8 mouse cellular contexts compared by ENCODE assay signal in the genomic region with DNA sequence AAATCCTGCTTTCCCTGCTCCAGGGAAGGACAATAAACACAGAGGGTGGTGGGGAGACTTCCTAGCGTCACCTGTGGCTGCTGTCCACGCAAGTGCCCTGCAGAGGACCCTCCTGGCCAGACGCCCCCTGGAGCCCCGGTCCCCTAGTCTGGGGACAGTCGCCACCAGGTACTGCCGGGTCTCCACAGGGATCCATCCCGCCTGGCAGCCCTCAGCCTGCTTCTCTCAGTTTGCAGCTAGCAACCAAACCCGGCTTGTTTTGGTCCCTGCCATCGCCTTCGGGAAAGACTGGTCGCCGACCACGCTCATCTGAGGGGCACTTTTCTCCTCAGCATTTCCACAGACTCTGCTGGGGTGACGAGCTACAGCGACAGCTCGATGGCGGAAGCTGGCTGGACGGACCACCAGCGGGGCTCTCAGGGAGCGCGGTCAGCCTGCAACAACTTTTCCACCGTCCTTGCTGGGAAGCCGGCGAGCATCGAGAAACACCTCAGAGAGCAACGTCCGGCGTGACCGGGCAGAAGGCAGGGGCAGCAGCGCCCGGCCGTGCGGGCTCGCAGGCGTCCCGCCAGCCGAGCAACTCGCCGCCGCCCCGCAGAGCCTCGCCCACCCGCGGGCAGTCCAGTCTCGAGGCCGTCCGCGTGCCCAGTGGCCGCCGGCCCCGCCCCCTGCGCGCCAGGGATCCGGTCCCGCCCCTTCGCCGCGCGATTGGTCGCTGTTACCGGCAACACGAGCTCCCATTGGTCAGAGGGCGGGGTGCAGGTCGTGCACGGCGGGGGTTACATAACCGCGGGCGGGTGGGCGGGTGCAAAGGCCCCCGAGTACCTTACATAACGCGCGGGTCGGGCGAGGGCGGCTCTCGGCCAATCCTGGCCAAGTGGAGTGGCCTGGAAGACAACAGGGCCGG. TPM values are rescaled to one million over a fixed set of nuclear protein-coding genes. Genes with fewer than 3 reads are reported as not detected.
DNase-seq lines count a peak whose midpoint lies in the region; ATAC-seq and TF ChIP-seq lines count a peak whose summit lies in the region.

A gene (minus strand): TSS at position 629 of the 907 bp plus-strand sequence.

- no peak within 1 kb of the TSS for H3K27ac ChIP-seq in embryonic facial prominence, embryonic 14.5 days (replicated peaks; ENCODE audit: low read depth, low read length)
- H3K27ac ChIP-seq in heart, adult 2 months: peak within 1 kb of the TSS; percentile 93
- H3K27ac ChIP-seq in limb, embryonic 13.5 days: peak within 1 kb of the TSS; percentile 72; the same call in 1 of the 2 replicates
- 0 out of 2 replicates have a peak within 1 kb of the TSS, but pooled peaks have one; percentile 41 for H3K27ac ChIP-seq in midbrain, embryonic 16.5 days (ENCODE audit: low read length)

- TF ChIP-seq EP300 in heart, adult 2 months (IDR thresholded peaks at IDR 0.05; ENCODE audit: insufficient read depth, low read depth, low read length): 0 out of 2 replicates have a peak, but pooled peaks have one; percentile 2

- under 1% methylated on average over 38 of the region's 79 CpGs for WGBS in embryonic facial prominence, embryonic 14.5 days
- 2% methylated on average over 79 of the region's 79 CpGs for WGBS in heart, adult 2 months
- WGBS in limb, embryonic 13.5 days: under 1% methylated on average over 54 of the region's 79 CpGs
- under 1% methylated on average over 79 of the region's 79 CpGs for WGBS in midbrain, embryonic 16.5 days

- peak within 1 kb of the TSS; percentile 62 for H3K4me3 ChIP-seq in embryonic facial prominence, embryonic 14.5 days (ENCODE audit: low read depth, low read length)
- H3K4me3 ChIP-seq in heart, adult 2 months: peak within 1 kb of the TSS; percentile 79
- H3K4me3 ChIP-seq in limb, embryonic 13.5 days: peak within 1 kb of the TSS; percentile 64
- peak within 1 kb of the TSS; percentile 68 for H3K4me3 ChIP-seq in midbrain, embryonic 16.5 days (ENCODE audit: low read depth, low read length)

- TF ChIP-seq POLR2A in heart, adult 2 months (IDR thresholded peaks at IDR 0.05; ENCODE audit: insufficient read depth, low read depth, low read length): peak; percentile 94

- DNase-seq in 3T3-L1 (ENCODE audit: low read depth, low spot score): peak; percentile 92
- DNase-seq in adrenal gland, postnatal 4 days (ENCODE audit: low spot score in 2 of 2): peak; percentile 93 to 98
- peak; percentile 97 for DNase-seq in embryonic facial prominence, embryonic 14.5 days (ENCODE audit: low spot score)
- peak; percentile 99 for DNase-seq in heart, adult 2 months
- peak; percentile 98 to 99 for DNase-seq in kidney, adult 8-10 months
- DNase-seq in spleen, postnatal 10 days (ENCODE audit: low spot score in 2 of 2): peak; percentile 93 to 96

- TF ChIP-seq CTCF in heart, adult 2 months (IDR thresholded peaks at IDR 0.05): 0 out of 2 replicates have a peak, but pooled peaks have one; percentile 1

- ATAC-seq in embryonic facial prominence, embryonic 14.5 days (ENCODE audit: low read depth): peak; percentile 98
- peak; percentile 98 for ATAC-seq in limb, embryonic 13.5 days (ENCODE audit: low FRiP score, low read depth)
- peak; percentile 97 for ATAC-seq in midbrain, embryonic 16.5 days

- H3K9ac ChIP-seq in embryonic facial prominence, embryonic 14.5 days (ENCODE audit: low read depth, low read length): peak within 1 kb of the TSS; percentile 70
- H3K9ac ChIP-seq in heart, adult 2 months (ENCODE audit: low read depth, low read length): peak within 1 kb of the TSS; percentile 80
- H3K9ac ChIP-seq in limb, embryonic 13.5 days: peak within 1 kb of the TSS; percentile 76
- peak within 1 kb of the TSS; percentile 62 for H3K9ac ChIP-seq in midbrain, embryonic 16.5 days (ENCODE audit: low read depth, low read length)

- H3K4me1 ChIP-seq in embryonic facial prominence, embryonic 14.5 days (ENCODE audit: control insufficient read depth, insufficient read depth, low read length): no peaks in the 10 kb centered on the region
- H3K4me1 ChIP-seq in heart, adult 2 months (ENCODE audit: control insufficient read depth, insufficient read depth, low read length): peaks cover 11% of the 10 kb centered on the region
- H3K4me1 ChIP-seq in limb, embryonic 13.5 days: peaks cover 19% of the 10 kb centered on the region
- H3K4me1 ChIP-seq in midbrain, embryonic 16.5 days (ENCODE audit: control insufficient read depth, insufficient read depth, low read length): peaks cover 5% of the 10 kb centered on the region

- H3K36me3 ChIP-seq in embryonic facial prominence, embryonic 14.5 days (ENCODE audit: control insufficient read depth, insufficient read depth, low read length): peaks cover 17% of the 10 kb centered on the region; the same call in 1 of the 2 replicates
- H3K36me3 ChIP-seq in heart, adult 2 months (ENCODE audit: control insufficient read depth, insufficient read depth, low read length): peaks cover 15% of the 10 kb centered on the region
- peaks cover 26% of the 10 kb centered on the region for H3K36me3 ChIP-seq in limb, embryonic 13.5 days
- peaks cover 7% of the 10 kb centered on the region for H3K36me3 ChIP-seq in midbrain, embryonic 16.5 days (ENCODE audit: control insufficient read depth, insufficient read depth, low read length)

- H3K79me2 ChIP-seq in heart, adult 2 months (replicated peaks; ENCODE audit: control insufficient read depth, insufficient read depth, low read length): no peaks in the 10 kb centered on the region

- no peaks in the 10 kb centered on the region for H3K27me3 ChIP-seq in embryonic facial prominence, embryonic 14.5 days (replicated peaks; ENCODE audit: control insufficient read depth, insufficient read depth, low read length)
- H3K27me3 ChIP-seq in heart, adult 2 months (ENCODE audit: control insufficient read depth, insufficient read depth, low read length): no peaks in the 10 kb centered on the region
- no peaks in the 10 kb centered on the region for H3K27me3 ChIP-seq in limb, embryonic 13.5 days
- H3K27me3 ChIP-seq in midbrain, embryonic 16.5 days (ENCODE audit: control insufficient read depth, insufficient read depth, low read depth, low read length): no peaks in the 10 kb centered on the region

- H3K9me3 ChIP-seq in embryonic facial prominence, embryonic 14.5 days (ENCODE audit: control insufficient read depth, low read length): no peaks in the 10 kb centered on the region
- H3K9me3 ChIP-seq in limb, embryonic 13.5 days: no peaks in the 10 kb centered on the region
- H3K9me3 ChIP-seq in midbrain, embryonic 16.5 days (replicated peaks; ENCODE audit: control insufficient read depth, low read length, poor library complexity, severe bottlenecking): no peaks in the 10 kb centered on the region

- peak within 1 kb of the TSS; percentile 98 for H3K4me2 ChIP-seq in embryonic facial prominence, embryonic 14.5 days (ENCODE audit: low read depth, low read length)
- H3K4me2 ChIP-seq in limb, embryonic 13.5 days (replicated peaks): peak within 1 kb of the TSS; percentile 98
- peak within 1 kb of the TSS; percentile 99 for H3K4me2 ChIP-seq in midbrain, embryonic 16.5 days (ENCODE audit: low read length)

- intact Hi-C loops in heart, adult 2 months (cut with DNase I): no loop called here

RNA-seq across cellular contexts. Expression of the gene that starts here (rescaled TPM):
- 10 to 100 TPM; 20.8 to 23.9 TPM for total RNA-seq in adrenal gland, postnatal 4 days (2021)
- polyA plus RNA-seq in embryonic facial prominence, embryonic 14.5 days (2014; fragmentation: Nextera tagmentation; extraction: Ambion mirVana): 6.0 and 6.7 TPM in 2 replicates
- 10 to 100 TPM in 1 of 2 experiments, 1 to 10 TPM in 1; 2.2 to 11.1 TPM for total RNA-seq in heart, adult 2 months (2021)
- polyA plus RNA-seq in heart, adult 2 months (2012; rRNA removed): 12.2 and 15.3 TPM in 2 replicates
- polyA plus RNA-seq in limb, embryonic 13.5 days (2015; fragmentation: Nextera tagmentation; extraction: Ambion mirVana): 7.0 and 7.4 TPM in 2 replicates
- polyA plus RNA-seq in midbrain, embryonic 16.5 days (2015; fragmentation: Nextera tagmentation; extraction: Ambion mirVana): 3.4 and 3.7 TPM in 2 replicates
